Mouse (Mus musculus) intestine, postnatal 0 days (tissue): Measurements from ENCODE around the gene Lmbr1l. TPM values are rescaled to one million over a fixed set of nuclear protein-coding genes. Genes with fewer than 3 reads are reported as not detected.
"Not testable (repeated sequence)": the region's sequence is repeated elsewhere in the genome, so short reads cannot be mapped to it uniquely, and the experiment has no call there.

Experiments used
- ATAC-seq: fragments of 200-750 bp; cut with Nextera tagmentation; 2 replicates; pipeline ENCODE4 v1.8.0; 2017; ENCODE audit warnings: mild to moderate bottlenecking, moderate TSS enrichment, moderate library complexity
- H3K27ac ChIP-seq: fragments of 300-500 bp; sonication (generic); 2 replicates; pipeline ENCODE4 v1.5.1; 2014; ENCODE audit warnings: mild to moderate bottlenecking, low read depth, low read length, moderate library complexity
- H3K27me3 ChIP-seq: fragments of 300-500 bp; sonication (generic); replicated peaks from 2 replicates; pipeline ENCODE4 v1.6.1; 2014; ENCODE audit warnings: low read length, mixed read lengths; ENCODE audit not compliant: control insufficient read depth, insufficient read depth
- H3K36me3 ChIP-seq: fragments of 300-500 bp; sonication (generic); 2 replicates; pipeline ENCODE4 v1.6.1; 2014; ENCODE audit warnings: mild to moderate bottlenecking, moderate library complexity; ENCODE audit not compliant: control insufficient read depth, insufficient read depth
- H3K4me1 ChIP-seq: fragments of 300-500 bp; sonication (generic); replicated peaks from 2 replicates; pipeline ENCODE4 v1.6.1; 2014; ENCODE audit warnings: antibody characterized with exemption, low read length, mixed read lengths; ENCODE audit not compliant: control insufficient read depth, insufficient read depth
- H3K4me2 ChIP-seq: fragments of 300-500 bp; sonication (generic); replicated peaks from 2 replicates; pipeline ENCODE4 v1.6.1; 2014; ENCODE audit warnings: low read depth, mild to moderate bottlenecking, moderate library complexity
- H3K4me3 ChIP-seq: fragments of 300-500 bp; sonication (generic); 2 replicates; pipeline ENCODE4 v1.5.1; 2014; ENCODE audit warnings: low read depth, low read length
- H3K9ac ChIP-seq: fragments of 300-500 bp; sonication (generic); 2 replicates; pipeline ENCODE4 v1.6.1; 2014; ENCODE audit warnings: mild to moderate bottlenecking, low read depth, low read length
- H3K9me3 ChIP-seq: fragments of 300-500 bp; sonication (generic); 2 replicates; pipeline ENCODE4 v1.6.1; 2016; ENCODE audit warnings: mixed run types; ENCODE audit not compliant: control insufficient read depth
- CTCF ChIP-seq: sonication (generic); IDR thresholded peaks from 2 replicates; pipeline ENCODE4 v1.5.1; 2016; ENCODE audit warnings: low read depth, mild to moderate bottlenecking, control low read depth, antibody characterized with exemption, moderate library complexity
- WGBS: fragments of 180-500 bp; shearing (Covaris S2); extraction: QIAGEN DNeasy Blood & Tissue Kit; methylation state at CpG from one replicate; pipeline ENCODE4 v1.1.7; 2014; 5-methylcytosine and 5-hydroxymethylcytosine counted together
- polyA plus RNA-seq: library from polyadenylated mRNA; unstranded; fragments of >200 nt; fragmentation: Nextera tagmentation; extraction: Ambion mirVana; gene quantifications from 2 replicates; pipeline ENCODE4 v1.2.1, GENCODE M21; 2015

Lmbr1l gene
- polyA plus RNA-seq, 1 experiment from 2014 or later, result 27.0 TPM

DNA sequence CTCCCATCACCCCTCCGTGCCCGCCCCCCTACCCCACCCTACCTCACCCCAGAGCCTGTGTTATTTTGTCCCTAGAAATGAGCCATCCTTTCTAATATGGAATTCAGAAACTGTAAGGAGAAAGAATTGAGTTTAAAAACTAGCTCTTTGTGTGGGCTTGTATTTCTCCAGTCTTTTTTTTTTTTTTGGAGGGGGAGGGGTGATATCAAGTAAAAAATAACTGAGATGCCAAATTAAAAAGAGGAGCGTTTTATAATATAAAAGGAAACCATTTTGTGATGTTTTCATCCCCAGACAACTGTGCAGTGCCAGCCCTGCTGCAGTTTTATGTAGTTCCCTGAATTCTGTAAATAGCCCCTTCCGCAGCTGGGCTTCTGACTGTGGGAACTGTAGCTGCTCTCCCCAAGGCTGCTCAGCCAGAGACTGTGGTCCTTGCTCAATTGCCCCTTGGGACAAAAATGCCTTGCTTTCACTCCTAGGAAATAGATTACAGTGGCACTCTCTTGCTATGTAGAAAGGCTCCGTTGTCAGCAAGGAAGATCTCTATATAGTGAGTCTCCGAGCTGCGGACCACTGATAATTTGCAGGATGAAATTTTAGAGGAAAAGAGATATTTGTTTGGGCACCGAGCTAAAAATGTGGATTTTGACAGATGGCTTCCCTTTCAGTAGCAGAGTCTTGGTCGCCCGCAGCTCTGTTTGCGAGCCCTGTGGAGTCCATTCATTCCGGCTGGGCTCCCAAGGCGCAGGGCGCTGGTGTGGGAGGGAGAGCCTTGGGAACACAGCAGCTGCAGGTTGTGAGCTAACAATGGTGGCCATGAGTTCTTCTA is 36.6 kb upstream of the Lmbr1l start:
- 51% methylated on average over 14 of the region's 14 CpGs for WGBS
- no peak for TF ChIP-seq CTCF
- no peak overlapping the region for H3K4me3 ChIP-seq
- H3K27me3 ChIP-seq, result no peaks in the 10 kb centered on the region
- no peak overlapping the region for H3K9ac ChIP-seq
- H3K4me1 ChIP-seq, result no peaks in the 10 kb centered on the region
- ATAC-seq, result no peak
- H3K27ac ChIP-seq, result peak overlapping the region; percentile 15
- H3K9me3 ChIP-seq, result no peaks in the 10 kb centered on the region
- H3K36me3 ChIP-seq, result no peaks in the 10 kb centered on the region
- no peak overlapping the region for H3K4me2 ChIP-seq

DNA sequence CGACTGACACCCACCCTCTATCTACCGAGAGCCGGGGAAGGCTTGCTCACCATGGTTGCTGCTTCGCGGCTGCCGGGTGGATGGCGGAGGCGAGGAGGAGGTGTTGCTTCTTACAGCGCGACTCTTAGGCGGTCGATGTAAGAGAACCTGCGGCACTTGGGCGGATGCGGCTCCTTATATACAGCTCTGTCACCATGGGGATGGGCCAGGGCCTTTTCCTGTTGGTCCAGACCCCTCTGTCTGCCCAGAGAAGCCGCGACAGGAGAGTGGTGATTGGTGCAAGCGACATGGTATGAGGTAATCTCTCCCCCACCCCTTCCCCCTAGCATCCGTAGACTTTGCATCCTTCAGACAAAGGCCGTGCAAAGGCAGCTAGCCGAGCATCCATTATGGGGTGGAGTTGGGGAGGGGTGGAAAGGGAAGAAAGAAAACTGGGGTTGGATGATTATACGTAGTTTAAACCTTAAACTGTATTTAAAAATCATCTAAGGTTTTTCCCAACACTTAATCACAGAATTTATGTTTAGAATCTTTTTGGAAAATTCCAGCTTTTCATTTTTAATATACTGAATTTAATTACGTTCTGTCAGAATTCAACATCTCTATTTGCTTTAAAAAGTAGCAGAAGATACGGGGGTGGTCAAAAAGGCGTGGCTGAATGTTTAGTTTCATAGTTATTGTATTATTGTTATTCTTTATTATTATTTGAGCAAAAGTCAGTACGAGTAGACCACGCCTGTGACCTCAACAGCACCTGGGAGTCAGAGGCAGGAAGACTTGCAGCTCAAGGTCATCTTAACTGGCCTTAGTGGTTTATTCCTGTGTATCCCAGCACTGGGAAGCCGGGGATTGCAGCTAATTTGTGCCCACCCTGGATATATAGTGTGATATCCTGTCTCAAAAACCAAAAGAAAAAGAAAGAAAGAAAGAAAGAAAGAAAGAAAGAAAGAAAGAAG is 35.6 kb upstream of the Lmbr1l start, which contains the start of the genes Gm49450 and Tuba1a:
TSS of gene Gm49450 (minus strand) at position 151 of the 956 bp plus-strand sequence.
TSS of gene Tuba1a (minus strand) at position 303 of the 956 bp plus-strand sequence.
- H3K4me2 ChIP-seq, result peak within 1 kb of the TSS; percentile 81
- H3K36me3 ChIP-seq, result no peaks in the 10 kb centered on the region
- H3K4me3 ChIP-seq, result peak within 1 kb of the TSS; percentile 70
- H3K9ac ChIP-seq, result peak within 1 kb of the TSS; percentile 73
- H3K4me1 ChIP-seq, result no peaks in the 10 kb centered on the region
- 5% methylated on average over 28 of the region's 28 CpGs for WGBS
- peak within 1 kb of the TSS; percentile 91 for H3K27ac ChIP-seq
- no peaks in the 10 kb centered on the region for H3K27me3 ChIP-seq
- H3K9me3 ChIP-seq, result no peaks in the 10 kb centered on the region
- peak; percentile 87 for ATAC-seq
- no peak for TF ChIP-seq CTCF

DNA sequence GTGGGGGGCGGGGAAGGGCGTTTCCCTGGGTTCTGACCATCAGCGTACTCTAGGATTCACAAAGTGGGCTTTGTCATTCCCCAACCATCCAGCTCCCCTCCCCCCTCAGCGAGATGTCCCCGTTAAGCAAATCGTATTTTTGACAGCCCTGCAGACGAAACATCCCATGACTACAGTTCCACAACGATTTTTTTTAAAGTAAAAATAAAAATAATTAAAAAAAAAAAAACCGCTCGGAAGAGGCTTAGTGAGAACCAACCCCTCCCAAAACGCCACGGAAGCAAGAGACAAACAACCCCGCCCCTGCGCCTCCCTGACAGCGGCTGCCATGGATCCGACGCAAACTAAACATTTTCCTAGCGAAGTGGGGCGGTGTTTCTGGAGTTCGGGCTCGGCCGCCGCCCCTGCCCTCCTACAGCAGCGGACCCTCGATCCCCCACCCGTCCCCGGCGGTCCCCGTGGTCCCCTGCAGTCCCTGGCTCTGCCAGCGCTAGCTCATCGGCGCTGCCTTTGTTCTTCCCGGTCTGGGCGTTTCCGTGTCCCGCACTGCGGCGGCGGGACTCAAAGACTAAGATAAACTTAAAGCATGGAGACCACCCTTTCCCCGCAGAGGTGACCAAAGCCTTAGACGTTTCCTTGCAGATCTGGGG is 34.8 kb upstream of the Lmbr1l start:
- Histone ChIP-seq H3K9me3 (no peaks in the 10 kb centered on the region), H3K4me2 (peak overlapping the region; percentile 81), H3K36me3 (no peaks in the 10 kb centered on the region), H3K9ac (peak overlapping the region; percentile 73), H3K4me1 (no peaks in the 10 kb centered on the region), H3K4me3 (peak overlapping the region; percentile 70), H3K27me3 (no peaks in the 10 kb centered on the region), H3K27ac (peak overlapping the region; percentile 91)
- under 1% methylated on average over 41 of the region's 41 CpGs for WGBS
- ATAC-seq, result peak; percentile 72
- TF ChIP-seq CTCF, result peak; percentile 62

DNA sequence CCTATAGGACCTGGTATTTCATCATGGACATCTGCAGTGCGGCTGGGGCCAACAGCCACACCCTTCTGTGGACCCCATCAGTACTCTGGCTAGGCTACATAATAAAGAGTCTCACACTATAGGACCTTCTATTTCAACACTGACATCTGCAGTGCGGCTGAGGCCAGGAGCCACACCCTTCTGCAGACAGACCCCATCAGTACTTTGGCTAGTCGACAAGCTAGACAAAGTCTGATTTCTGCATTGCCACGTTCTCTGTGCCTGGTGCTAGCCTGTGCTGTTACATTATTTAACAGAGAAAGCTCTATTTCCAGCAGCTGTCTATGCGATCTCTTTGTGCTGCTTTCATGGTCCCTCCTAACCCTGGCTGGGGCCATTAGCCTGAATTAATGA is 34.0 kb upstream of the Lmbr1l start:
- no peak overlapping the region for H3K27ac ChIP-seq
- no peaks in the 10 kb centered on the region for H3K27me3 ChIP-seq
- no peak for TF ChIP-seq CTCF
- ATAC-seq, result no peak
- no peaks in the 10 kb centered on the region for H3K9me3 ChIP-seq
- H3K4me2 ChIP-seq, result peak overlapping the region; percentile 81
- 22% methylated on average over 5 of the region's 5 CpGs for WGBS
- H3K36me3 ChIP-seq, result no peaks in the 10 kb centered on the region
- H3K9ac ChIP-seq, result no peak overlapping the region
- peak overlapping the region; percentile 70 for H3K4me3 ChIP-seq
- H3K4me1 ChIP-seq, result no peaks in the 10 kb centered on the region

DNA sequence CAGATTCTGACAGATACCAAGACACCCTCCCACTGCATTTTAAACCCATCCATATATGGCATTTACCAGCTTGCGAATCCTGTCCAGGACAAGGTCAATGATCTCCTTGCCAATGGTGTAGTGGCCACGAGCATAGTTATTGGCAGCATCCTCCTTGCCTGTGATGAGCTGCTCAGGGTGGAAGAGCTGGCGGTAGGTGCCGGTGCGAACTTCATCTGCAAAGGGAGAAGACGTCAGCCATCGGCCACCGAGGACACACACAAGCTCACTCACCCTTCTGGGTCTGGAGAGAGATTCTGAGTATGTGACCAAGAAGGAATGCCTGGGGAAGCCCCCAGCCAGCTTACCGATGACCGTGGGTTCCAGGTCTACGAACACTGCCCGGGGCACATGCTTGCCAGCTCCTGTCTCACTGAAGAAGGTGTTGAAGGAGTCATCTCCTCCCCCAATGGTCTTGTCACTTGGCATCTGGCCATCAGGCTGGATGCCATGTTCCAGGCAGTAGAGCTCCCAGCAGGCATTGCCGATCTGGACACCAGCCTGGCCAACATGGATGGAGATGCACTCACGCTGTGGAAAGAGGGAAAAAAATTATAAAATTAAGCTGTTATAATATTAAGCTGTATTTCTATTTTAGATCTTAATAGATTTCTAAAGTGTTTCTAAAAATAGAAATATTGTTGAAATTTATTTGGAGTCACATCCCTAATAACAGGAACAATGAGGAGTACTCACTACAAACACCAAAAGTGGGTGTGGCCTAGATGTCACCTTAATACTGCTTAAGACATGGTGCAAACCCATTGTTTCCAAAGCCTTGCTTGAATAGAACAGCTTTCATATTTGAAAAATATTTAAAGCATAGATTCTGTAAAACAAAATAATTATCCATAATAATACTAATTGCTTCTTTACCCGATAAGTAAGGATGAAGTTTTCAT is 33.4 kb upstream of the Lmbr1l start:
- peak overlapping the region; percentile 70 for H3K4me3 ChIP-seq
- H3K27me3 ChIP-seq, H3K9ac ChIP-seq, H3K36me3 ChIP-seq, H3K27ac ChIP-seq, ATAC-seq, H3K4me1 ChIP-seq, H3K9me3 ChIP-seq: not testable (repeated sequence)
- peak overlapping the region; percentile 81 for H3K4me2 ChIP-seq
- WGBS, result 90% methylated on average over 10 of the region's 15 CpGs
